Mouse (Mus musculus): ENCODE measurements around the gene Tmem38b.

Gene Tmem38b

DNA sequence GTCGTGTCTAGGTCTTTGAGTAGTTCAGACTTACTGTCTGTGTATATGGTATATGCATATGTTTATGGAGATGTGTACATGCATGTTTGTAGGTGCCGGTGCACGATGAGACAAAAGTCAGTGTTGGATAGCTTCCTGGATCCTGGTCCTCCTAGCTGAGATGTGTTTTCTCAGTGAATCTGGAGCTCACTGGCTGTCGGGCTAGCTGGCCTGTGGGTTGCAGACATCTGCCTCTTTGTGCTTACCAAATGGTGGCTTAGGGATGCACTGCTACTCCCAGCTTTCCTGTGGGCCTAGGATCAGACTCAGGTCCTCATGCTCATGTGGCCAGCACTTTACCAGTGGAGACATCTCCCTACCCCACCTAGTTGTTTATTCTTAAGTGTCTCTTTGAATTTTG lies 4.2 kb downstream of the Tmem38b start:
- DNase-seq (ENCODE audit: low read depth), result no peak

DNA sequence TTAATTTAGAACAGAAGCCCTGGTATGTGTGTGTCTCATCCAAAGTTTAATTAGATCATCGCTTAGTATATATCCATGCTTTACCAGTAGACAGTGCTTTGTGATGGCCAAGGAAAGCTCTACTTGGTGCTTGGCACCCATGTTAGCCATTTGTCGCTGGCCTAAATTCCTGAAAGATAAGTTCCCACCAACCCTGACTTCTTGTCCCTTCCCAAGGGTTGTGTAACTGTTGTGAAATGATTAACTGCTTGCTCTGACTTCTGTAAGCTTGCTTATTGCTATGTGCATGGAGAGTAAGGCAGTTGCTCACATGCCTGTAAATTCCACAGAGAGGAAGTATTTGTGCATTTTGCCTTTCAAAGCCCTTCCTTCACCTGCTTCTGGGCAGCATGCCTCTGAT lies 4.7 kb downstream of the Tmem38b start:
- DNase-seq (ENCODE audit: low read depth), result no peak

DNA sequence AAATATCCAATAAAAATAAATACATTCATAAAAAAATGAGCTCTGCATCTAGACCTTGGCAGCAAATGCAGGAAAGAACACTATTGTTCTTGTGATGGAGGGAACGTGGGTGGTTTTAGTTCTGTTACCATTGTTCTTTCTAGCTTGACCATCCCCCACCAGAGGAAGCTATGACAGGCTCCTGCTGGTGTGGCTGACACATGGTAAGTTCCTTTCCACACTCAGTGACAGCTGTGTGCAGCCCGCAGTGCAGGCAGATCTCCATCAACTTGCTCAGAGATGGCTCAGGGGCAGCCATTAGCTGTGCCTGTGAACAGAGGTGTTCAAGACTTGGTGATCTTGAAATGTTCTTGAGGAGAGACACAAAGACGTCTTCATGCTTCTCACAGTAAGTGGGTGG lies 6.5 kb downstream of the Tmem38b start:
- DNase-seq (ENCODE audit: low read depth), result no peak

DNA sequence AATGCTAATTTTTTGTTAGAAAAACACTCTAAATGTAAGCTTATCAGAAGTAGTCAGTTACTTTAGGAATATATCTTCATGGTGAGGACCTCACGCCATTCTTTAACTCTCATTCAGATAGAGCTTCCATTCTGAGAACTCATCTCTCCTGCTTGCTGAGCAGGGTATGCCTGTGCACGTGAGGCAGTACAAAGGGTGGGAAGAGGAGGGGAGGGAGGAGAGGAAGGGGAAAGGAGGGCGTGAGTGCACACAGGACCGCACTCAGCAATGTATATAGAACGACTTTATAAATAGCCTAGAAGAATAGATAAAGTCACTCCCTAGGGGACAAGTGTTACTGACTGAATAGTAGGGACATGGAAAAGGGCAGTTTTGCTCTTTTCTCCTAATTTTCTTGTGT lies 11.1 kb downstream of the Tmem38b start:
- DNase-seq (ENCODE audit: low read depth), result no peak

DNA sequence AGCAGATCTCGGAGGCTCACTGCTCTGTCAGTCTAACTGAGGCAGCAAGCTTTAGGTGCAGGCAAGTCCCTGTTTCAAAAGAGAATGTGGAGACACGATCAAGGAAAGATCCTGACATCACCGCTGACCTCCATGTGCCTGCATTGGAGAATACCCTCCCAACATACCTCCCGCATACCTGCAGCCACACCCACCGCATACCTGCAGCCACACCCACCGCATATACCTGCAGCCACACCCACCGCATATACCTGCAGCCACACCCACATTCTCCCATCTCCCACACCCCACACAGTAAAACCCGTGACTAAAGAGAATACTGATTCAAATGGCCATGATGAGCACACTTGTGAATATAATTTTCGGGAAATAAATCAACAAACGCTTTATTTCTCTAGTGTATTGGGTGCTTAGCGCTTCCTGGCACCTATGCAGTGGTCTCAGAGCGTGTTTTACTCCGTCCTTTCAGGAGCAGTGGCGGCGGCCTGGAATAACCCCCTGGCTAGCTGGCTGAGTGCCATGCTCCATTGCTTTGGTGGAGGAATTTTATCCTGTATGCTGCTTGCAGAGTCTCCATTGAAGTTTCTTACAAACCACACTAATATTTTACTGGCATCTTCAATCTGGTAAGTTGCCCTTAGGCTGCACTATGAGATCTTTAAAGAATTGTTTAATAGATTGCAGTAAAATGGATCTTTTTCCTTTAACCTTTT lies 14.5 kb downstream of the Tmem38b start:
- DNase-seq (ENCODE audit: low read depth), result no peak

DNA sequence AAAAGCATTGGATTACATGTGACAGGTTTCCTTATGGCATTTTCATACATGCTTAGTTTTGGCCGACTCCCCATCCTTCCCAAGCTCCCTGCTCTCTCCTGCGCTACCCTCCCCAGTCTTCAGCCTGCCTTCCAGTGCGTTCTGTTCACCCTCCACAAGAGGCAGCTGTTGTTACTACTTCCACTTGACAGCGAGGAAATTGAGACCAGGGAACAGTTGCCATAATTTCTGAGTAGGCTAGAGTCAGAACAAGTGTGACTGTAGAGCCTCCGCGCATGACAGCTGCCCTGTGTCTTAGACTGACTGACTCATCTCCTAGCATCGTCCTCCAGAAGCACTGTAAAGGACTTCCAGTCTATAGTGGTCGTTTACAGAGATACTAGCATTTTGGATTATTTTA lies 17.7 kb downstream of the Tmem38b start:
- no peak for DNase-seq (ENCODE audit: low read depth)

DNA sequence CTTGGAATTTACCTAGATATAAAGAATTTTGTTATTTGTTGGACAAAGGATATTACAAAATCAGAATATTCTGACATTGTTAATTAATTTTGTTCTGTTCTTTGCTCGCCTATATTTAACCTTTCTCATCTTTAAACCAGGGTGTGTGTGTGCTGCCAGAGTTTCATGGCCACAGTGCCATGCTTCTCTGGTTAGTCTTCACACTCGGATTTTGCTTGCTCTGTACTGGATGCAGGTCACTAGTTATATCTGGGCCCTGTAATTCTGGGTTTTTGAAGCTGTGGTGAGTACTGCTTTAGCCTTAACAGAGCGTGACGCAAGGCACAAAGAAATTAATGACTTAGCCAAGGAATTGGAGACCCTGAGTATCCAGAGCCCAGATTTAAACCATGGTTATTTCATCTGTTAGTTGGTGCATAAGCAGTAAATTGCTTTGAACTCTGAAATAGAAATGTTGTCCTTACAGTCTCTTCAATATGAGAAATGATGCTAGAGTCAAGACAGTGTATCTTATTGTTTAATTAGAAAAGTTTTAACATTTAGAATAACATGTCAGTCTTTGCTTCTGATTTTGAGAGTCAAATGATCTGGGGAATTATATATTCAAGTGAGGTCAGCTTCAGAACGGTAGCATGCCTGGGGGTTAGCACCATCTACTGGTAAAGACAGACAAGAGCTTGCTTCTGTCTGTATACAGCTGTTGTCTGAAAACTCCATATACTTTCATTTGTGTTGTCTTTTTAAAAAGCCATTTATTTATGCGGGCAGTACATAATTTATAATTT lies 19.2 kb downstream of the Tmem38b start:
- peak; percentile 14 for DNase-seq (ENCODE audit: low read depth)

DNA sequence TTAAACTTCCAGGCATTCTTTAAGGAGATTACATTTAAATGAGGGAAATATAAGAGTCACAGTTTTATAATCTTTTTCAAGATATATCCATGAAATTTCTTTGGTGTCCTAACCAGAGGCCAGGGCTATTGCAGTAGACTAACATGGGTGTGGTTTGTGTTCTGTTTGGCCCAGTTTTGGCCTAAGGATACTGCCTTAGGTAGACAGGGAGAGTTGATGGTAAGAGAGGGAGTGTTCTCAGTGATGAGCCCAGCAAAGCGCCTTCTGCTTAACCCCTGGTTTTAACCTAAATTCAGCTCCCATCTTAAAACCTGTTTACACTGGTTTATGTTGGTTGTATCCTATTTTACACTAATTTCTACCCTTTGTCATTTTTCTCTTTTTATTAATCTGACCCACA lies 19.8 kb downstream of the Tmem38b start:
- DNase-seq (ENCODE audit: low read depth), result no peak

DNA sequence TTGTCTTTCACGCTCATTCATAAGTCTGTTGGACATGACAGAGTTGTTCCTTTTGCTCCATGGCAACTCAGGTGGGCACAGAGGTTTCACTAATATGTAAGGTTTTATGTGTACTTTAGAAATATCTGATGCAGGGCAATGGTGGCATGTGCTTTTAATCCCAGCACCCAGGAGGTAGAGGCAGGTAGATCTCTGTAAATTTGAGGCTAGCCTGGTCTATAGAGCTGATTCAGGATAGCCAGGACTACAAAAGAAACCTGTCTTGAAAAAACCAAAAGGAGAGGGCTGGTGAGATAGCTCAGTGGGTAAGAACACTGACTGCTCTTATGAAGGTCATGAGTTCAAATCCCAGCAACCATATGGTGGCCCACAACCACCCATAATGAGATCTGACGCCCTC lies 20.5 kb downstream of the Tmem38b start:
- no peak for DNase-seq (ENCODE audit: low read depth)

DNA sequence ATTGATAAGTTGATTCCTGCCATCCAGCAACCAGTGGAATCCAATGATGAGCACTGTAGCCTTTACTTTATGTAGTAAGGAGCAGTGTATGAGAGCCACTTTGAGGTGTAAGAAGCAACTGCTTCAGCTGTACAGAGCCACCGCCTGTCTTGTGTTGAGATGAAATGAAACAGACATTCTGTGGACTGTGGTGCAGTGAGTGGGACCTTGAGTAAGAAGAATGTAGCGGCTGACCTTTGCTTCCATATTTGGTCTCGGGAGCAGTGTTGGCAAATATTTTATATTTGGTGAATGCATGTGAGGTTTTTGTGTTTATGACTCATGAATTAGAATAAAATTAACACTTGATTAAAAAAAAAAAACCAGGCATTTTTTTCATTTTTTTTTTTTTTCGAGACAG lies 21.7 kb downstream of the Tmem38b start:
- DNase-seq (ENCODE audit: low read depth), result no peak

DNA sequence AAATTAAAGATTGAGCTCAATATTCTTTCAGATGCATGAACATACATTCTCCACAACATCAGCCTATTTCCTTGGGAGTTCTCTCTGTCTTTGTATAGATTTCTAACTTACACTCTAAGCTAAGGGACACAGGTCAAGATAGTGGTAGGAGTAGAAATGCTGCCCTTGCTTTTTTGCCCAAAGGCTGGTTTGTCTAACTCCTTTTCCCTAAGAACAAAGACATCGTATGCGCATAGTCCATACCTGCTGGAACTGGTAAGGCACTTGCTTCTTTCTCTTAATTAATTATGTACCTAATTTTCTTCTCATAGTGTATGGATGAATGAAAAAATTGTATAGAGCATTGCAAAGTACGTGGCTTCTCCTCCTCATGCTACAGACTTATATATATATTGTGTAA lies 22.5 kb downstream of the Tmem38b start:
- no peak for DNase-seq (ENCODE audit: low read depth)

DNA sequence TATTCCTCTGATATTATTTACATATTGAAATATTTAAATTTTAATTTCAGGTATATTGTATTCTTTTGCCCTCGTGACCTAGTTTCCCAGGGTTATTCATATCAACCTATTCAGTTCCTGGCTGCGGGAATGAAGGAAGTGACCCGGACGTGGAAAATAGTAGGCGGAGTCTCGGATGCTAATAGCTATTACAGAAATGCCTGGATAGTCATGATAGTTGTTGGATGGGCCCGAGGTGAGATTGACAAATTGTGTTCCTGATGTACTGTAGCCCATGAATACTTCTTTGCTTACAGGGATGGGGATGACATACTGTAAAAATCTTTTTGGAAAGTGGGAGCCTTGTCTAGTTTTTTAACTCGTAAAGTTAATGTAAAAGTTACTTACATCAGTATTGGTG lies 23.0 kb downstream of the Tmem38b start:
- DNase-seq (ENCODE audit: low read depth), result no peak

DNA sequence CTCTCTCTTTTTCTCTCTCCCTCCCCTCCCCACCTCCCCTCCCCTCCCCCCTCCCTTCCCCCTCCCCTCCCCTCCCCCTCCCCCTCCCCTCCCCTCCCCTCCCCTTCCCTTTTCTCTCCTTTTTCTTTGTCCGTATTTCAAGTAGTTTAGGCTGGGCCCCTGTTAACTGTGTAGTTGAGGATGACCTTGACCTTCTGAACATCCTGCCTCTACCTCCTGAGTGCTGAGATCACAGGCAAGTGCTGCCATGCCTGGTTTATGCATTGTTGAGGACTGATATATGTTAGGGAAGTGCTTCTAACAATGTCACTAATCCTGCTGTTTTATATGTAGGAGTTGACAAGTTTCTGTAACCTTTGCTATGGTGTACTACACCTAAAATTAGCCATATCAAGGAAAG lies 24.0 kb downstream of the Tmem38b start:
- no peak for DNase-seq (ENCODE audit: low read depth)

DNA sequence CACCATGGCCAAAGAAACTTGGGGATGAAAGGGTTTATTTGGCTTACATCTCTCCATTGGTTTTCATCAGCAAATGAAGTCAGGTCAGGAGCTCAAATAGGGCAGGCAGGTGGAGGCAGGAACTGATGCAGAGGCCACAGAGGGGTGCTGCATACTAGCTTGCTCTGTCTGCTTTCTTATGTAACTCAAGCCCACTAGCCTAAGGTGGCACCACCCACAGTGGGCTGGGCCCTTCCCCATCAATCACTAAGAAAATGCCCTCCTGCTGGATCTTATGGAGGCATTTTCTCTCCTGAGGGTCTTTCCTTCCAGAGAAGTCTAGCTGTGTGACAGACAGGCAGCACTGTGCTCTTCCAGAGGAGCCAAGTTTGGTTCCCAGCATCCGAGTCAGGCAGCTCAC lies 27.5 kb downstream of the Tmem38b start:
- DNase-seq (ENCODE audit: low read depth), result no peak

DNA sequence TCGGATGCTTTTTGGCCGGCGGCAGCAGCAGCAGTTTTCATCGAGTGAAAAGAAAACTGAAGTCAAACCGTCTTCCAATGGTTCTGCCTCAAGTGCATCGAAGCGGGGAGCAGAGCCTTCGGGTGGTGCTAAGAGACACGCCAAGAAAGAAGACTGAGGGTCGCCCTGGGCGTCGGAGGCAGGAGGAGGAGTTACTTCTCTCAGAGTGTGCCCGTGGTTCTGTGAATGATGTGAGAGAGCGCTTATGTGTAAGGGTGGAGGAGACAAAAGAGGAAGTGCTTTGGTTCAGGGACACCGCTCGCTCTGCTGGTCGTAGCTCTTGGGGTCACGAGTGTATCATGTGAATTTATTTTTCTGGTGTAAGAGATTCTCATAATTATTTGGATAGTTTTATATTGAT lies 34.1 kb downstream of the Tmem38b start:
- DNase-seq (ENCODE audit: low read depth), result no peak

DNA sequence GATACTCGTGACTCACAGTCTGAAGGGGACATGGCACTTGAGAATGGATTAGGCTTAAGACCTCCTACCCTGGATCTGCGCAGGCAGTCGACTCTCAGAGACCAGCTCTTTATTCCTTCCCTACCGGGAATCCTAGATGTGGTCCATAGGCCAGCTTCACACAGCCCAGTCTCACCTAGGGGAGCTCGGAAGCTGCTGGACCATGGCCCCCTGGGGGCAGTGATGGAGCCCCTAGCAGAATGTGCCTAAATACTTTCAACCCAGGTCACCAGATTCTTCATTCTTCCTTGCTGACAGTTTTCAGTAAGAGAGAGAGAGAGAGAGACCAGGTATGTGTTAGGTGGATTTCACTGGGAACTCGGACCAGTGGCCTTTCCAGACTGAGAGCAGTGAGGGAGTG lies 36.3 kb downstream of the Tmem38b start:
- DNase-seq (ENCODE audit: low read depth), result no peak

DNA sequence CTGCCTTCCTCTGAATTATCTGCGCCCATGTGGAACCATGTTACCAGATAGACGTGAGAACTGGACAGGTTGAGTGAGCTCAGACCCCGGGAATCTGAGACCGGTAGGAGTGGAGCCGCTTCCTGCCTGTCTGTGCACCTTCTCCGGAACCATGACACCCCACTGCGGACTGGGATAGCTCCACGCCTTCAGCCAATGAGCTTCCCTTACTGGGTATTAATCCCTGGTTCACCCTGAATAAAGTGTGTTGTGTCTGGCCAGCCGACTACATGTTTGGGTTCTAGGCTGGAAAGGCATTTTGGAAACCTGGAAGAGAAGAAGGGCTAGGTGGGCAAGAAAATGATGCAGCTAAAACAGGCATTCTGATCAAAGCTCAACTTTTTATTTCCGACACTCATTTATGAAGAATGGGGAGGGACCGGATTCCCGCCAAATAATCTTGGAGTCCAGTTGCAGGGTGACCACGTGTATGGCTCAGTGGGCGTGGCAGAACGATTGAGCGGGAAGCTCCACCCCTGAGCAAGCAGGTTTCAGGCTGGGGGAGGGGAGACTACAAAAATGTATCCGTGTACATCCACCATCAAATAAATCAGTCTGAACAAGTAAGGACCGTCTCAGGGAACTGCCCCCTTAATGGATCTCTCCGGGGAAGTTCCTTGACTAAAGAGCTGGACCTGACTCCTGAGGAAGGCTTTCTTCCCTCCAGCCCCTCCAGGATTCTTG lies 38.4 kb downstream of the Tmem38b start:
- DNase-seq (ENCODE audit: low read depth), result no peak

DNA sequence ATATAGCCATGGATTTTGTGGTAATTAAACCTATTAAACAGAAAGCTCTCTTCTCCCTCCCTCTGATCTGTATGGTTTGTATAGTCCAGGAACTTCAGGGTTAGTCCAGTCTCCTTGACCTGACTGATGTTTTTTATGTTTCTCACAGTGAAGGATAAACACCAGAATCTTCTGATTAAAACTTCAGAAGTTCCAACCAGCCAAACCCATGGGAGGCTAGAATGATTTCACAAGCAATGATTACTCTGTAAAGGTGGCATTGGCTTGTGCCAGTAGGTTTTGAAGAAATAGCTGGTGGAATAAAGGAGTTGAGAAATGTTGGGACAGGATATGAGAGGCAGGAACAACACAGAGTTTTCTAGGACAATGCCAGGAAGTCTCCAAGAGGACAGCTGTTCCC lies 40.6 kb downstream of the Tmem38b start:
- DNase-seq (ENCODE audit: low read depth), result no peak

DNA sequence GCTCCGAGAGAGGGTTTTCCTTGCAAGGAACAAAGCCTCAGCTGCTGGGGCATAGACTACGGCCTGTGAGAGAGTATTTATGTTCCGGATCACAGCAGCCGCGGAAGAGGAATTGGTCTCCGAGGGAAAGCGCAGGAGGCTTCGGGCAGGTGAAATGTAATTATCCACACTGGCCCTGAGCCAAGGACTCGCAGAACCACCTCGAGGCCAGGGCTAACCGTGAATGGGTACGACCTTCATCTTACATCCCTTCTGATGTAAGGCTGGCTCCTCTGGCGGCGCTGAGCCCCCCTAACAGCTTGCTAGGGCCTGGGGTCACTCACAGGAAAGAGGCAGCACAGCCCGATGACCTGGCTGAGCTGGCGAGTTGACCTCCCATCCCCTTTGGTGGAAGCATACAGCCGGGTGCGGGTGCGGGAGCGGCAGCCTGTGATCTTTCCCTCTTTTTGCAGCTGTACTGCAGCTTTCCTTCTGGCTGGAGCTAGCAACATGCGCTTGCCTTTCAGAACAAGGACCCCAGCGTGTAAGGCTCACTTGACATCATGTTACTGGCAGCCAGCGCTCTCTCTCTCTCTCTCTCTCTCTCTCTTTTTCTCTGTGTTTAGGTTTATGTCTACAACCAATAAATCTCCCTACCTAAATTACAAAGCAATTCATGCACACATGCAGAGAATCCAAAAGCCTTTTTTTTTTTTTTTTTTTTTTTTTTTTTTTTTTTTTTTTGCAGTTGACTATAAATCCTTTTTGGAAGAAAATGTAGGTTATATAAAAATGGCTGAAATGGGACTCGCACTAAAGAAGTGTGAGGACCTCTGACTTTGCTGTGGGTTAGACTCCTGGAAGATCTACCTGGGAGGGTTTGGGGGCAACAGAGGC lies 52.9 kb downstream of the Tmem38b start:
- DNase-seq (ENCODE audit: low read depth), result no peak

DNA sequence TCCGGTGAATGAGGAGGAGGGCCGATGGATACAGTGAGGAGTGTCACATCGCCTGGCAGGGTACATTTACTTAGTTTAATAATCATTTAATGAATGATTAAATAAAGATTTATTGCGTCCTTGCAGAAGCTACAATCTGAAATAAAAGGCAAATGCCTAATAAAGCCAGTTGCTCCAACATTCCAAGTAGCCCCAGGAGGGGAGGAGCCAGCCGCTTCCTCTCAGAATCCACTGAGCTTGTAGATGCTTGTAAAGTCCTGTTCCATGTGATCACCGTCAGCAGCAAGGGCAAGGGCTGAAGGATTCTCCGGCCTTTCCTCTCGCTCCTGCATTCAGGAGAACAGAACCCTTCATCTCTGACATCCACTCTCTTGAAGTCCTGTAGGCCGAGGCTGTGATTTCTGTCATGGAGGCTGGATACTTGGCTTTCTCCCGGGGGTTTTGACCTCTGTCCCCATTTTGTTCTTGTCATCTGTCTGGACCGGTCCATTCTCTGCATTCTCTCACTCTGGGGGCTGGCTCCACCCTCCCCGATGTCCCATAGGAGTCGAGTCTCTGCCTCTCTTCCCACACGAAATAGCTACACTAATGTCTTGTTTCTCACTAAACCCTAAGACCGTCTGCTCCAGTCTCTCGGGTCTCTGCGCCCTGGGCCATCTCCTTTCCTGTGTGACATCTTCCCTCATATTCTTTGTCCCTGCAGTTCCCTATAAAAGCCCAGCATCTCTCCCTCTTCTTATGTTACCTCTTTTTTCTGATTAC lies 57.3 kb downstream of the Tmem38b start:
- no peak for DNase-seq (ENCODE audit: low read depth)
